Mouse (Mus musculus): ENCODE measurements around the gene Slc32a1. TPM values are rescaled to one million over a fixed set of nuclear protein-coding genes. Genes with fewer than 3 reads are reported as not detected.

Gene Slc32a1
- polyA plus RNA-seq, 1 experiment from 2014 or later = 6.2 TPM

DNA sequence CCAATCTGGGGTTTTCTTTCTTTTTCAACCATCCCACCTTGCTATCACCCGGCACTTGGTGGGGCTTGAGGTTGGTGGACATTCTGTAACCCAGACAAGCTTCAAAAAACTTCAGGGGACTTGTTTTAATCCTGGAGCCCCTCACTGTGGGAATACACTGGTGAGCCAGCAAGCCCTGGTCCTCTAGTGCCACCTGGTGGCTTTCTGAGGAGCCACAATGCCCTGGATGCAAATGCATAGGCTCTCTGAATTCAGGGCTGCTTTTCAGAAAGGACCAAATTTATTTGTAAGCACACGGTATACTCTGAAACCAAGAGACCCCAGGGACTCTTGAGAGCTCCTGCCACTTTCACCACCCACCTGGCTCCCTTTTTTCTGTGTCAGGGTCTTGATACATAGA is 31.3 kb downstream of the Slc32a1 start:
- WGBS = 11% methylated on average over 2 of the region's 2 CpGs
- peak; percentile 69 for ATAC-seq (ENCODE audit: low read depth)

DNA sequence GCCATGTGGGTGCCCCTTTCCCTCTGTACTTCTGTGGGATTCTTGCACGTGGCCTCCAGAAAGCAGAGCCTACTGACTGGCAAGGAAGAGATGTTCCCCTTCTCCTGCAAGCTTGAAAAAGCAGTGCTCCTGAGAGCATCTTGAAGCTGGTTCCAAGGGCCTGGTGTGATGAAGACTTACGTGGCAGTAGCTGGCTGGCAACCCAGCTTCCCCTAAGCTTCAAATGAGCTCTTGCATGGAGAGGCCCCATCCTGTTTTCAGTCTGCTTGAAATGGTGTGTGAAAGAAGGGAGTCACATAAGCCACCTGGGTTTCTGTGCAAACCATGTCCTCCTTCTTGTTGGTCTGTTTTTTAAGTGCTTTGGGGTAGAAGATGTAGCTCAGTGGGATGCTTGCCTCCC is 32.0 kb downstream of the Slc32a1 start:
- Histone ChIP-seq H3K27ac (replicated peaks) (no peak overlapping the region), H3K9ac (no peak overlapping the region), H3K4me3 (no peak overlapping the region), H3K4me1 (replicated peaks) (no peaks in the 10 kb centered on the region), H3K36me3 (peaks cover 40% of the 10 kb centered on the region), H3K27me3 (no peaks in the 10 kb centered on the region), H3K4me2 (no peak overlapping the region), H3K9me3 (no peaks in the 10 kb centered on the region)
- ATAC-seq (ENCODE audit: low read depth) = no peak
- 97% methylated on average over 2 of the region's 2 CpGs for WGBS

More for the DNA sequence above, 31.3 kb downstream of the Slc32a1 start:
- H3K9ac ChIP-seq = no peak overlapping the region
- H3K9me3 ChIP-seq = no peaks in the 10 kb centered on the region
- H3K4me2 ChIP-seq = no peak overlapping the region
- no peaks in the 10 kb centered on the region for H3K27me3 ChIP-seq
- no peak overlapping the region for H3K4me3 ChIP-seq
- peaks cover 47% of the 10 kb centered on the region for H3K36me3 ChIP-seq
- no peaks in the 10 kb centered on the region for H3K4me1 ChIP-seq (replicated peaks)
- H3K27ac ChIP-seq (replicated peaks) = no peak overlapping the region

DNA sequence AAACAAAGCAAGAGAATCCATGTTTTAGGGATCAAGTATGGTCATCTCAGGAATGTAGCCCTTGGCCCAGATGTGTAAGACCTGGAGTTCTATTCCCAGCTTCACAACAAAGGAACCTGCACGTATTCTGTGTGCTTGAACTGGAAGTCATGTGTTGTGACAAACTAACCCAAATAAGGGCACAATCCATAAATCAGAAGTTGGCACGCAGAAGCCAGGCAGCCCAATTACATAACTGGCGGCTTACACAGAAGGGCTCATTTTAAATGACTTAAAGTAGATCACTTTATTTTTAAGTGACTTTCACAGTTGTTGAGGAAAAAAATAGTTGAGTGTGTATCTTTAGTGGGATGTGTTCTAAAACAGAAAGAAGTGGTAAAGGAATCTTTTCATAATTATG is 33.2 kb downstream of the Slc32a1 start:
- no peak overlapping the region for H3K9ac ChIP-seq
- H3K4me3 ChIP-seq = no peak overlapping the region
- H3K4me2 ChIP-seq = no peak overlapping the region
- H3K27me3 ChIP-seq = no peaks in the 10 kb centered on the region
- WGBS = 85% methylated on average over 3 of the region's 3 CpGs
- H3K4me1 ChIP-seq (replicated peaks) = no peaks in the 10 kb centered on the region
- H3K36me3 ChIP-seq = peaks cover 28% of the 10 kb centered on the region
- H3K9me3 ChIP-seq = no peaks in the 10 kb centered on the region
- ATAC-seq (ENCODE audit: low read depth) = no peak
- no peak overlapping the region for H3K27ac ChIP-seq (replicated peaks)

DNA sequence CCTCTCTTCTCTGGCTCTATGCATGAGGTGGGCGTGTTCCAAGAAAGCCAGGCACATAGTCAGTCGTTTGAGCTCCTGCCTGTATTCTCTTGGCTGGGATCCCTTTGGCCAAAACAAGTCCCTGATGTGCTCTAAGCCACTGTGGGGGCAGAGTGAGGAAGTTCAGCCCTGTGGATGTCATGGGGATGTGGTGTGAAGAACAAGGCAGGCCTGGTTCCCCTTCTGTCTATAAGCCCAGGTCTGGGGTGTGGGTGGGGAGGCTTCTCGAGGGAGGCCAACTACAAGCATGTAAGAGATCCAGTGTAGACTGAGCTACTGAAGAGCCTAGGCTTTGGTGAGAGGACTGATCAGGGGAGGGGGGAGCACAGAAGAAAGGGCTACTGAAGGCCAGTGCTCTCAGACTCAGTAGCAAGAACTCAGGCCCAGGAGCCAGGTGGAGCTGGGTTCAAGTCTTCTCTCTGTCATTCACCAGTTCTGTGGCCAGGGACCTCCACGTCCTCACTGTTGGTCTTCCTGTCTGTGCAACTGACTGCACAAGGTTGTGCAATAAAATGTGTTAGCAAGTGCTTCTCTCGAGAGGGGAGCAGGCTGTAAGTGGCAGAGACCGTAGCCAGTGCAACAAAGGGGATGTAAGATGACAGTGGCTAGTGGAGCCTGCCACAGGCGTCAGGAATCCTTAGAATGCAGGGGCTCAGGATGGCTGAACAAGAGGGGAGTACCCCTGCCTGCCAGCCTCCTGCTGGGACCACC is 40.8 kb downstream of the Slc32a1 start:
- Histone ChIP-seq H3K4me1 (replicated peaks) (no peaks in the 10 kb centered on the region), H3K27me3 (no peaks in the 10 kb centered on the region), H3K9ac (no peak overlapping the region), H3K36me3 (no peaks in the 10 kb centered on the region), H3K4me3 (no peak overlapping the region), H3K4me2 (no peak overlapping the region), H3K9me3 (no peaks in the 10 kb centered on the region), H3K27ac (replicated peaks) (no peak overlapping the region)
- 51% methylated on average over 7 of the region's 7 CpGs for WGBS
- ATAC-seq (ENCODE audit: low read depth) = no peak

DNA sequence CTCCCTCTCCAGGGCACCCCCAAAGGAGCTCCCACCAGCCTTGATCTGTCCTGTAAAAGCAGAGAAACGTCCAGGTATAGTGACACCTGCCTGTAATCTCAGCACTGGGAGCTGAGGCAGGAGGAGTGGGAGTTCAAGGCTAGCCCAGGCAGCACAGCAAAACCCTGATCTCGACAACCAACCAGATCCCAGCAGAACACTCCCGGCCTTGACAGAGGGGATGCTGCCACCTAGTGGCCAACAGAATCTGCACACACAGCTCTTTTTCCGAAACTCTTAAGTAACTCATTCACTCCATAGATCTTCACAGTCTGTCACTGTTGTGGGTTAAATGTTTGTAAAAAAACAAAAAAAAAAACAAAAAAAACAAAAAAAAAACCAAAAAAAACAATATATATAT is 42.4 kb downstream of the Slc32a1 start:
- no peaks in the 10 kb centered on the region for H3K27me3 ChIP-seq
- no peaks in the 10 kb centered on the region for H3K4me1 ChIP-seq (replicated peaks)
- no peak overlapping the region for H3K9ac ChIP-seq
- H3K27ac ChIP-seq (replicated peaks) = no peak overlapping the region
- no peak overlapping the region for H3K4me2 ChIP-seq
- H3K36me3 ChIP-seq = no peaks in the 10 kb centered on the region
- whole genome bisulfite sequencing = 9% methylated on average over 4 of the region's 4 CpGs
- no peaks in the 10 kb centered on the region for H3K9me3 ChIP-seq
- H3K4me3 ChIP-seq = no peak overlapping the region
- ATAC-seq (ENCODE audit: low read depth) = peak; percentile 53; the same call in 1 of the 2 replicates

DNA sequence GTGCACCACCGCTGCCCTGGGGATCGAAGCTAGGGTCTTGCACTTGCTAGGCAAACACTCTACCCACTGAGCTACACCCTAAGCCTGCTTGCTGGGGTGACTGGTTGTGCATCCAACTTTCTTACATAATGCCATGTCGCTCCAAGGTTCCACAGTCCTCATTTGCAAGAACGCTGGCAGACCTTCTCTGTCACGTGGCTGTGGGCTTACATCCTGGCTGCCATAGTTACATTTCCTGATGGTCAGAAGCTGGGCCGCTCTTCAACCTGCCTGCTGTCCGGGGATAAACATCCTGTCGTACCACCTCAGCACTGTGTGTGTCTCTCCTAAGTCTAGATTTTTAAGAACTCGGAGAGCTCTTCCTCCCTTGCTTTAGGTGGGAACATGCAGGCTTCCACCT is 44.1 kb downstream of the Slc32a1 start:
- H3K4me2 ChIP-seq = no peak overlapping the region
- H3K9ac ChIP-seq = no peak overlapping the region
- no peak overlapping the region for H3K4me3 ChIP-seq
- no peaks in the 10 kb centered on the region for H3K36me3 ChIP-seq
- no peak overlapping the region for H3K27ac ChIP-seq (replicated peaks)
- no peaks in the 10 kb centered on the region; the same call in 1 of the 2 replicates for H3K4me1 ChIP-seq (replicated peaks)
- H3K9me3 ChIP-seq = no peaks in the 10 kb centered on the region
- WGBS = 85% methylated on average over 9 of the region's 9 CpGs
- H3K27me3 ChIP-seq = no peaks in the 10 kb centered on the region
- ATAC-seq (ENCODE audit: low read depth) = no peak

DNA sequence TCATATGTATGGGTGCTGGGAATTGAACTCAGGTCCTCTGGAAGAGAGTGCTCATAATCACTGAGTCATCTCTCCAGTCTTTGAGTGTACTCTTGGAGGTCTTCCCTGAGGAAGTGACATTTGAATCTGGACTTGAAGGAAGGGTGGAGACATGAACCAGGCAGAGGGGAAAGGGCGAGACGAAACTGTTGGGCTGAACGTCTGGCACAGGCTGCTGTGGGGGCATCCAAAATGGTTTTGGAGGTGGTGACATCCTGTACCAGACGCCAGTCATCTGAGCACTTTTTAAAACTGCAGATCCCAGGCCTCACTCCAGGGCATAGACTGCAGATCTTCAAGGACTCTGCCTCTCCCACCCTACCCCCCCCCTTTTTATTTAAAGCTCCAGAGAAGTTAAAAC is 45.2 kb downstream of the Slc32a1 start:
- 87% methylated on average over 4 of the region's 4 CpGs for WGBS
- no peak overlapping the region for H3K27ac ChIP-seq (replicated peaks)
- H3K9me3 ChIP-seq = no peaks in the 10 kb centered on the region
- no peaks in the 10 kb centered on the region; the same call in 1 of the 2 replicates for H3K4me1 ChIP-seq (replicated peaks)
- no peak overlapping the region for H3K4me3 ChIP-seq
- H3K27me3 ChIP-seq = no peaks in the 10 kb centered on the region
- no peak for ATAC-seq (ENCODE audit: low read depth)
- no peak overlapping the region for H3K4me2 ChIP-seq
- no peak overlapping the region for H3K9ac ChIP-seq
- no peaks in the 10 kb centered on the region for H3K36me3 ChIP-seq

DNA sequence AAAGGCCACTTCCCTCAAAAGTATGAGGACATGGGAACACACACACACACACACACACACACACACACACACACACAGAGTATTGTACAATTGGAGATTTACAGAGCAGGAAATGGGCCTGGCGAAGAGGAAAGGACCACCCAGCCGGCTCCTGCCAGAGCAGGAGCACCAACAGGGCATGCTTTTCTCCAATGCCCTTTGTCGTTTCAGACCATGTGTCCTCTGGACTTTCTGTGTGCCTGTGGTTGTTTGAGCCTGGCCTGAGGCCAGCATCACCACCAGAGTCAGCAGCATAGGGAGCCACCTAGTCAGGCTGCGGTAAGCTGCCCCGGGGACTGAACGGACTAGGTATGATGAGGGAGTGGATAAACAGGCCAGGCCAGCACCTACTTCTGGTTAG is 48.3 kb downstream of the Slc32a1 start:
- Histone ChIP-seq H3K9ac (no peak overlapping the region), H3K27ac (replicated peaks) (no peak overlapping the region), H3K36me3 (no peaks in the 10 kb centered on the region), H3K4me2 (no peak overlapping the region), H3K27me3 (no peaks in the 10 kb centered on the region), H3K4me1 (replicated peaks) (no peaks in the 10 kb centered on the region; the same call in 1 of the 2 replicates), H3K9me3 (no peaks in the 10 kb centered on the region), H3K4me3 (no peak overlapping the region)
- ATAC-seq (ENCODE audit: low read depth) = no peak
- 52% methylated on average over 6 of the region's 6 CpGs for WGBS

DNA sequence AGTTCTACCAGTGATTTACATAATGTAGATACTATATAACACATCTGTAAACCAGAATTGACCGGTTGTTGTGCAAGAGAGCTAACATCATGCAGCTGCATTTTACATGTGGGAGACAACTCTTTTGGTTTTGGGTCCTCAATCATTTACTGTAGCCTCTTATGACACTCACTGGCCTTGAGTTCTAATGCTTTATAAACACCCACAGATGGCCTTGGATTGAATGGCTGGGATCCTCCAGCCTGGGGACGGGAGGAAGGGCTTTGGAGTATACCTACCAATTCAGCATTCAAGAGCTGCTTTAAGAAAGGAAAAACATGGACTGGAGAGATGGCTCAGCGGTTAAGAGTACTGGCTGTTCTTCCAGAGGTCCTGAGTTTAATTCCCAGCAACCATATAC is 48.8 kb downstream of the Slc32a1 start:
- Histone ChIP-seq H3K4me1 (replicated peaks) (no peaks in the 10 kb centered on the region; the same call in 1 of the 2 replicates), H3K27me3 (no peaks in the 10 kb centered on the region), H3K4me2 (no peak overlapping the region), H3K9me3 (no peaks in the 10 kb centered on the region), H3K36me3 (no peaks in the 10 kb centered on the region), H3K4me3 (no peak overlapping the region), H3K9ac (no peak overlapping the region), H3K27ac (replicated peaks) (no peak overlapping the region)
- ATAC-seq (ENCODE audit: low read depth) = no peak
- 85% methylated on average over 3 of the region's 3 CpGs for WGBS

DNA sequence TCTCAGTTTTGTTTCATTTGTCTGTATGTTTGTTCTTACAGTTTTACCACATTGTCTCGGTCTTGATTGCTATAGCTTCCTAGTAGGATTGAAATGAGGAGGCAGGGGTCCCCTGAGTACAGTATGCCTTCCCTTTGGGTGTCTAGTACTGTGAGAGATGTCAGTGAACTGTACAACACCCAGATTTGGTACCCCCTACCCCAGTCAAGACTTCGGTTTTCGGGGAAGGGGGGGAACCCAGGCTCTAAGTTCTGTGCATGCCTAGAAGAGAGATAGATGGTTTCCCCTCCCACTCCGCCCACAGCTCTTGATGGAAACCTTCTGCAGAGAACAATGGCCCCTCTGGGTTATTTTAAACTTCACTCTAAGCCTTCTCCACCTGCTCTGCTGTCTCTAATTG is 54.5 kb downstream of the Slc32a1 start, which contains the start of gene Ppp1r16b:
TSS of gene Ppp1r16b (plus strand) at position 301 of the 400 bp plus-strand sequence.
- 66% methylated on average over 4 of the region's 4 CpGs for WGBS
- H3K4me3 ChIP-seq = no peak within 1 kb of the TSS
- no peak for ATAC-seq (ENCODE audit: low read depth)

More for the DNA sequence above, 54.5 kb downstream of the Slc32a1 start, which contains the start of gene Ppp1r16b:
- peak within 1 kb of the TSS; percentile 30; the same call in 1 of the 2 replicates for H3K27ac ChIP-seq (replicated peaks)
- peaks cover 31% of the 10 kb centered on the region for H3K4me1 ChIP-seq (replicated peaks)
- no peaks in the 10 kb centered on the region for H3K9me3 ChIP-seq
- no peak within 1 kb of the TSS for H3K9ac ChIP-seq
- no peak within 1 kb of the TSS for H3K4me2 ChIP-seq
- peaks cover 31% of the 10 kb centered on the region for H3K27me3 ChIP-seq
- no peaks in the 10 kb centered on the region for H3K36me3 ChIP-seq

Measured in neural tube, embryonic 13.5 days (tissue).